Mouse (Mus musculus): Measurements from ENCODE around the gene Olfml3. TPM values are rescaled to one million over a fixed set of nuclear protein-coding genes. Genes with fewer than 3 reads are reported as not detected.
A peak's percentile ranks its signal among the peaks of the same experiment; 100 is the strongest.

Gene Olfml3
- 10 to 100 TPM; 11.8 to 13.0 TPM for total RNA-seq (2021)

GRCm38 (mm10) chr3:103737778-103738571, at the start of gene Olfml3:
Gene Olfml3 (minus strand): TSS chr3:103738001.
- DNase-seq: peak; percentile 95

- no peak for DNase-seq
Observed at GRCm38 (mm10) chr3:103787225-103787624, 49.4 kb upstream of the Olfml3 start.

GRCm38 (mm10) chr3:103782844-103783609, 45.2 kb upstream of the Olfml3 start:
- no peak for DNase-seq

- DNase-seq: no peak
Observed at GRCm38 (mm10) chr3:103780777-103781176, 43.0 kb upstream of the Olfml3 start.

- DNase-seq: no peak
Observed at GRCm38 (mm10) chr3:103780271-103780670, 42.5 kb upstream of the Olfml3 start.

- DNase-seq: no peak
Observed at GRCm38 (mm10) chr3:103779183-103779582, 41.4 kb upstream of the Olfml3 start.

- no peak for DNase-seq
Observed at GRCm38 (mm10) chr3:103778660-103779059, 40.9 kb upstream of the Olfml3 start.

GRCm38 (mm10) chr3:103777940-103778339, 40.1 kb upstream of the Olfml3 start:
- DNase-seq: no peak

- DNase-seq: no peak
Observed at GRCm38 (mm10) chr3:103774009-103774408, 36.2 kb upstream of the Olfml3 start.

GRCm38 (mm10) chr3:103773508-103773907, 35.7 kb upstream of the Olfml3 start:
- no peak for DNase-seq

- DNase-seq: no peak
Observed at GRCm38 (mm10) chr3:103772846-103773245, 35.0 kb upstream of the Olfml3 start.

- peak; percentile 88 for DNase-seq
Observed at GRCm38 (mm10) chr3:103771531-103772130, 33.8 kb upstream of the Olfml3 start.

GRCm38 (mm10) chr3:103766789-103767188, 29.0 kb upstream of the Olfml3 start:
- DNase-seq: no peak

- DNase-seq: no peak
Observed at GRCm38 (mm10) chr3:103759261-103759970, 21.6 kb upstream of the Olfml3 start.

GRCm38 (mm10) chr3:103758456-103758855, 20.7 kb upstream of the Olfml3 start:
- no peak for DNase-seq

- DNase-seq: no peak
Observed at GRCm38 (mm10) chr3:103756920-103757319, 19.1 kb upstream of the Olfml3 start.

- no peak for DNase-seq
Observed at GRCm38 (mm10) chr3:103755351-103755750, 17.6 kb upstream of the Olfml3 start.

- DNase-seq: no peak
Observed at GRCm38 (mm10) chr3:103751558-103751957, 13.8 kb upstream of the Olfml3 start.

GRCm38 (mm10) chr3:103746711-103747110, 8.9 kb upstream of the Olfml3 start:
- no peak for DNase-seq

- no peak for DNase-seq
Observed at GRCm38 (mm10) chr3:103745001-103745770, 7.4 kb upstream of the Olfml3 start.

- no peak for DNase-seq
Observed at GRCm38 (mm10) chr3:103743208-103743607, 5.4 kb upstream of the Olfml3 start.

- no peak for DNase-seq
Observed at GRCm38 (mm10) chr3:103740342-103740741, 2.5 kb upstream of the Olfml3 start.
